Mouse (Mus musculus): ENCODE measurements around the gene Aldh18a1.

DNA sequence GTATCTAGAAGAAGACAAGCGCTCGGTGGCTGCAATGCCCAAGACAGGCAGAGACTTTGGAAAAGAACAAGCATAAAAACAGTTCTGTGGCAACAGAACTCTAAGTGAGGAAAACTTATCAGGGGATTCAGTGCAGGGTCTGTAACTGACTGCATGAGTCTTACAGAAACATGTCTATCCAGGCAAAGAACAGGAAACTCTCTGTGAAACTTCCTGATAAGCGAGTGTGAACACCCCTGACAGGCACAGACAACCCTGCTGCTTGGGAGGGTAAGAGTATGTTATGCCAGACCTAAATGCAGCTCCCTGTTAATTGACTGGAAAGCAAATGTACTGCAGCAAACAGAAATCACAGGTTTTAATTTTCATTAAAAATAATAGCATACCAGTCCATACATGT, 13.6 kb upstream of the Aldh18a1 start:
- TF ChIP-seq CTCF (IDR thresholded peaks at IDR 0.05; ENCODE audit: low read depth, low read length) (no peak), TAL1 (conservative IDR thresholded peaks at IDR 0.05; ENCODE audit: low read depth, low read length) (no peak), POLR2AphosphoS5 (IDR thresholded peaks at IDR 0.05; ENCODE audit: insufficient replicate concordance, low read depth, low read length) (no peak)
